Mouse (Mus musculus): ENCODE measurements around the gene Unc79. TPM values are rescaled to one million over a fixed set of nuclear protein-coding genes. Genes with fewer than 3 reads are reported as not detected.

Gene Unc79
- polyA plus RNA-seq, 1 experiment from 2014 or later = 2.6 TPM

DNA sequence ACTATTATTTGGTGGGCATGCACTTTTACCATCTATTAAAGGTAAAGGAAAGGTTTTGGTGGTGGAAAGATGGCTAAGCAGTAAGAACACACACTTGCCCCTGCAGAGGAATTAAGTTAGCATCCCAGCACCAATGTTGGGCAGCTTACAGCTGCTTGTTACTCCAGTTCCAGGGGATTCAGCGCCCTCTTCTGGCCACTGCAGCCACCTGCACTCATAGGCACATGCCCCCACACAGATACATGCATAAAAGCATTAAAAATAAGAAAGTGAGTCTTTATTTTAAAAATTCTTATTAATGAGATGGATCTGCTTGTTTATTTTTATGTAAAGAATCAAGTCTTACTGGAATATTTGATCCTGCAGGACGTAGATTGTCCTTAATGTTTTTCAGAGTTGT, 206.3 kb downstream of the Unc79 start:
- peak; percentile 75 for DNase-seq (ENCODE audit: low spot score, missing footprints)
- H3K36me3 ChIP-seq (ENCODE audit: control insufficient read depth, insufficient read depth, low read length) = no peaks in the 10 kb centered on the region
- 69% methylated on average over 2 of the region's 2 CpGs for WGBS
- no peaks in the 10 kb centered on the region for H3K9me3 ChIP-seq (ENCODE audit: control insufficient read depth, low read length)
- H3K27ac ChIP-seq (ENCODE audit: low read depth, low read length) = no peak overlapping the region
- ATAC-seq (ENCODE audit: low FRiP score) = no peak
- H3K4me3 ChIP-seq (ENCODE audit: low read depth, low read length) = no peak overlapping the region
- H3K9ac ChIP-seq (ENCODE audit: low read length) = no peak overlapping the region
- no peaks in the 10 kb centered on the region for H3K27me3 ChIP-seq (ENCODE audit: control insufficient read depth, insufficient read depth, low read length)
- H3K4me1 ChIP-seq (ENCODE audit: control insufficient read depth, insufficient read depth, low read length) = peaks cover 11% of the 10 kb centered on the region; the same call in 1 of the 2 replicates
- H3K4me2 ChIP-seq = no peak overlapping the region

DNA sequence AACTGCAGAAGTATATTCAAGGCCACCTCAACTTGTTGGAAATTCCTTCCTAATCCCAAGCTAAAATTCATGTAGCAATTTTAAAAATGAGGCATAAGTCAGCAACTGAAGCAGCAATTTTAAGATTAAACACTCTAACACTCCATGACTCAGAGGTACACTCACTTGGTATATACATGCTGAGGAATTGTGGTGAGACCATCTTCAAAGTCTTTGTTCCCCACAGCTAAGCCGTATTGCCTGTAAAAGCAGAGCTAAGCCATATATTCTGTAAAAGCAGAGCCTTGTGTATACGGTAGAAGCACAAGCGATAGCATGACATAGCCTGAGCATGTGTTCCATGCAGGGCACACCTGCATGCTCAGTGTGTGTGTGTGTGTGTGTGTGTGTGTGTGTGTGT, 206.7 kb downstream of the Unc79 start:
- no peaks in the 10 kb centered on the region for H3K27me3 ChIP-seq (ENCODE audit: control insufficient read depth, insufficient read depth, low read length)
- ATAC-seq (ENCODE audit: low FRiP score) (0 out of 2 replicates have a peak, but pooled peaks have one; percentile 30), DNase-seq (ENCODE audit: low spot score, missing footprints) (peak; percentile 85)
- 74% methylated on average over 3 of the region's 3 CpGs for WGBS
- H3K4me1 ChIP-seq (ENCODE audit: control insufficient read depth, insufficient read depth, low read length) = peaks cover 11% of the 10 kb centered on the region; the same call in 1 of the 2 replicates
- no peaks in the 10 kb centered on the region for H3K36me3 ChIP-seq (ENCODE audit: control insufficient read depth, insufficient read depth, low read length)
- no peak overlapping the region for H3K4me2 ChIP-seq
- no peak overlapping the region for H3K9ac ChIP-seq (ENCODE audit: low read length)
- H3K27ac ChIP-seq (ENCODE audit: low read depth, low read length) = no peak overlapping the region
- H3K9me3 ChIP-seq (ENCODE audit: control insufficient read depth, low read length) = no peaks in the 10 kb centered on the region
- no peak overlapping the region for H3K4me3 ChIP-seq (ENCODE audit: low read depth, low read length)

DNA sequence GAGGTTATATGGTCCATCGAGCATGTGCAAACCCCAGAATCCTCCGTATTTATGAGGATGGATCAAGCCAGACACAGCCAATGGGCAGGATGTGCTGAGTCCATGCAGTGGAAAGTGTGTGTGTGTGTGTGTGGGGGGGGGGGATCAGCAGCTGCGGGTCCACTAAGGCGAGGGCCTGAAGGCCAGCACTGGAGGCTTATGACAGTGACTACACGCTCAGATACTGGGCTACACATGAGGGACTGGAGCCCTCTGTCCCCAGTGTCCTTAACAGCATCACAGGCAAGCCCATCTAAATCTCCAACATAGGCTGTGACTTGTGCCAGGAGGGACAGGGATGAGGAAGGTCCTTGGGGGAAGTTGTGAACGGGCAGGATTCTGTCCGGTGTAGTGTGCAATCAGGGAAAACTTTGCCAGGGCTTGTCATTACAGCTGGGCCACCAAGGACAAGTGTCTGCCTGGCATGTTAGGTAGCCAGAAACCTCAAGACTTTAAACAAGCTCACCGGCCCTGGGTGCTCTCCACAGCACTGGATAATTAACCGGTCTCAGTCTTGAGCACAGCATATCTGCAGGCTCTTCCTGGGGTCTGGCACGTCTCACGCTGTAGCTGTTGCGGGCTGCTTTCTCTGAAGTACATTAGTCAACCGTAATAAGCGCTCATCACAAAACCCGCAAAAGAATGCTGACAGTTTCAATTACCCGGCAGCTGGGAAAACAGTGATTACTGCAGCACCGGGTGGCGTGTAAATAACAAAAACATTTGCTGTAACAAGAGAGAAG, 208.7 kb downstream of the Unc79 start:
- peaks cover 11% of the 10 kb centered on the region; the same call in 1 of the 2 replicates for H3K4me1 ChIP-seq (ENCODE audit: control insufficient read depth, insufficient read depth, low read length)
- H3K4me3 ChIP-seq (ENCODE audit: low read depth, low read length) = no peak overlapping the region
- H3K9ac ChIP-seq (ENCODE audit: low read length) = no peak overlapping the region
- ATAC-seq (ENCODE audit: low FRiP score) = peak; percentile 51
- no peaks in the 10 kb centered on the region for H3K36me3 ChIP-seq (ENCODE audit: control insufficient read depth, insufficient read depth, low read length)
- no peaks in the 10 kb centered on the region for H3K9me3 ChIP-seq (ENCODE audit: control insufficient read depth, low read length)
- H3K27ac ChIP-seq (ENCODE audit: low read depth, low read length) = no peak overlapping the region; the same call in 1 of the 2 replicates
- no peaks in the 10 kb centered on the region for H3K27me3 ChIP-seq (ENCODE audit: control insufficient read depth, insufficient read depth, low read length)
- WGBS = 73% methylated on average over 18 of the region's 18 CpGs
- DNase-seq (ENCODE audit: low spot score, missing footprints) = no peak
- no peak overlapping the region for H3K4me2 ChIP-seq

DNA sequence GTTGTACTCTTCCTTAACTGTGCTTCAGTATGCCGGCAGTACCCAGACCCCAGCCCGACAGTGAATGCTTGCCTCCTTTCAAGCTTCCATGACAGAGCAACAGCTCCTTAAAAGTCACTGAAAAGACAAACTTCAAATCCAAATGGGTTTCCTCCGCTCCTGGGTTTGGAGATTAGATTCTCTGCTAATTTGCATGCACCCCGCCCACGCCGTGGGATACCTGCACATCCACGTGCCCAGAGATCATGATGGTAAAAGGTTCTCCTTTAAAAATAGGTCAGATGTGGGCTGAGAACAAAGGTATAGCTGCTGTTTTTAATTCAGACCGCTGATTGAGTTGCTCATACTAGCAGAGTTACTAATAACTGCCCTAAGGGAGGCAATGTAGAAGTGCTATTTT, 210.4 kb downstream of the Unc79 start:
- H3K4me2 ChIP-seq = no peak overlapping the region
- H3K4me3 ChIP-seq (ENCODE audit: low read depth, low read length) = no peak overlapping the region
- DNase-seq (ENCODE audit: low spot score, missing footprints) = peak; percentile 75
- H3K36me3 ChIP-seq (ENCODE audit: control insufficient read depth, insufficient read depth, low read length) = no peaks in the 10 kb centered on the region
- peaks cover 14% of the 10 kb centered on the region; the same call in 1 of the 2 replicates for H3K4me1 ChIP-seq (ENCODE audit: control insufficient read depth, insufficient read depth, low read length)
- H3K27me3 ChIP-seq (ENCODE audit: control insufficient read depth, insufficient read depth, low read length) = no peaks in the 10 kb centered on the region
- no peaks in the 10 kb centered on the region for H3K9me3 ChIP-seq (ENCODE audit: control insufficient read depth, low read length)
- H3K9ac ChIP-seq (ENCODE audit: low read length) = no peak overlapping the region
- no peak overlapping the region for H3K27ac ChIP-seq (ENCODE audit: low read depth, low read length)
- no peak for ATAC-seq (ENCODE audit: low FRiP score)
- 70% methylated on average over 8 of the region's 8 CpGs for WGBS

DNA sequence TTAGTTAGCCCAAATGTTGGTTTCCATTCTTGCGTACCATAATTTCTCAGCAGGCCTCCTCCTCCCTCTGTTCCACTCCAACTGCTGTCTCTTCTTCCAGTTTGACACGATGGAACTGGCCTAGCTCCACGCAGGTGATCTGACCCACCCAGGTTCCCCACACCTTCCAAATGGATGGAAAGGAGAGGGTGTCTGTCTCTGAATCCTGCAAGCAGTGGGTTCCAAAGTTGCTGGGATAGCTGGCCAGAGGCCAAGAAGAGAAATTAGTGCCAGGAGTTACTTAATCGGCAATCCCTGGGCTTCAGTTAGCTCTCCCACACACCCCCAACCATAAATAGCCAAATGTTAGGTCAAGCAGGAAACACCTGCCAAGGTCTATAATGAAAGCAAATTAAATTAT, 212.1 kb downstream of the Unc79 start:
- Histone ChIP-seq H3K9me3 (ENCODE audit: control insufficient read depth, low read length) (no peaks in the 10 kb centered on the region), H3K4me2 (no peak overlapping the region), H3K27me3 (ENCODE audit: control insufficient read depth, insufficient read depth, low read length) (no peaks in the 10 kb centered on the region), H3K36me3 (ENCODE audit: control insufficient read depth, insufficient read depth, low read length) (no peaks in the 10 kb centered on the region), H3K4me1 (ENCODE audit: control insufficient read depth, insufficient read depth, low read length) (peaks cover 20% of the 10 kb centered on the region; the same call in 1 of the 2 replicates), H3K9ac (ENCODE audit: low read length) (no peak overlapping the region), H3K27ac (ENCODE audit: low read depth, low read length) (no peak overlapping the region), H3K4me3 (ENCODE audit: low read depth, low read length) (no peak overlapping the region)
- 89% methylated on average over 4 of the region's 4 CpGs for WGBS
- ATAC-seq (ENCODE audit: low FRiP score) = no peak
- peak; percentile 70 for DNase-seq (ENCODE audit: low spot score, missing footprints)

DNA sequence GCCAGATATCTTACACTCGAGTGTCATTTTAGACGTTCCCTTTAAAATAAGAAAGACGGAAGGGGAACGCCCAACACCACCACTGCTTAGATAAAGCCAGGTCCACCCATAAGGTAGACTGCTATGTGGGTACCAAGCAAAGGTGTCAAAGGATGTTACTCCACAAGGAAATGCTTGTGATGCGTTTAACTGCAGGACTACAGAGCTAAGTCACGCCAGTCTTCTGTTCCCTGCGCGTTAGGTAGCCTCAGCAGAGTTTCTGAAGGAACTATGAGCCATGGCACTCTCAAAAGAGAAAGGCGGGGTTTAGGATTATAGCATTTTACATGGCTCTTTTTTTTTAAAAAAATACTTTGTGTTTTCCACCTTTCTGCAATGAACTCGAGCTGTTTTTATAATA, 214.9 kb downstream of the Unc79 start:
- ATAC-seq (ENCODE audit: low FRiP score) (no peak), DNase-seq (ENCODE audit: low spot score, missing footprints) (peak; percentile 88)
- H3K4me1 ChIP-seq (ENCODE audit: control insufficient read depth, insufficient read depth, low read length) = peaks cover 20% of the 10 kb centered on the region; the same call in 1 of the 2 replicates
- H3K9me3 ChIP-seq (ENCODE audit: control insufficient read depth, low read length) = no peaks in the 10 kb centered on the region
- WGBS = 59% methylated on average over 10 of the region's 10 CpGs
- no peak overlapping the region for H3K4me3 ChIP-seq (ENCODE audit: low read depth, low read length)
- no peak overlapping the region for H3K9ac ChIP-seq (ENCODE audit: low read length)
- H3K27me3 ChIP-seq (ENCODE audit: control insufficient read depth, insufficient read depth, low read length) = no peaks in the 10 kb centered on the region
- peak overlapping the region; percentile 75 for H3K27ac ChIP-seq (ENCODE audit: low read depth, low read length)
- H3K4me2 ChIP-seq = no peak overlapping the region
- no peaks in the 10 kb centered on the region for H3K36me3 ChIP-seq (ENCODE audit: control insufficient read depth, insufficient read depth, low read length)

DNA sequence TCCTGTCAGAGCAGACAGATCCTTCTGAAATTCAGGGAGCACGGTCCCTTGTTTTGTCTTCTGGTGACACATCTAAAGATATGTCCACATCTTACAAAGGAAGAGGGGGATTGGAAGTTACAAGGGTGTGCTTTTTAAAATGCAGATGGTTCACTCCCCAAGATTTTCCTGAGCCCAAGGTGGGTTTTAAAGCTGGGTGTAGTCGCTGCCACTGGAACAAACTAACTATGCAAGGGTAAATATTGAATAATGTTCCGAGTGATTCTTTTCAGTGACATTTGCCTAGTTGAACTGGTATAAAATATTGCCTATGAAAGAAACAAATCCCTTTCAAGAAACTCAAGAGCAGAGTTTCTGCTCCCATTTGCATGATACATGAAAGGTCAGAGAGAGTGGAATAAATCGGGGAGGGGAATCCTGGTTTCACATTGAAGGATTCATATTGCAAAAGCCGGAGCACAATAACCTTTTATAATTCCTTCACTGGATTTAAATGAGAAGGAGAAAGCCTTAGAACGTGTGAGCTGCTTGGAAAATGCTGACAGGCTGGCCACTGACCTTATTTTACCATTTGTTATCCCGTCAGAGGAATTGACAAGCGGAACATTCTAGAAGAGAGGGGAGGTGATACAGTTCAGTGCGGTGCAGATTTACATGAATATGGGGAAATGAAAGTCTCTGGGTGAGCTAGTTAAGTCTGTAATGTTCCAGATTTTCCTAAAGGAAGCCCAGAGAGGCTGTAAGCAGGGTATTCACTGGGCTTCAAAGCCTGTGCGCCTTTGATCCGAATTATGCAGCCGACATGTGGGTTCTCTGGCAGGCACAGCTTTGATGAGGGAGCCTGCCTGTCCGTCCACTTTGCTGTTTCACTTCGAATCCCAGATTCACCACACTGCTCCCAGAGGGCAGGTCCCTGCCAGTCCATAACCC, 215.7 kb downstream of the Unc79 start:
- no peaks in the 10 kb centered on the region for H3K36me3 ChIP-seq (ENCODE audit: control insufficient read depth, insufficient read depth, low read length)
- H3K9me3 ChIP-seq (ENCODE audit: control insufficient read depth, low read length) = no peaks in the 10 kb centered on the region
- peak overlapping the region; percentile 75 for H3K27ac ChIP-seq (ENCODE audit: low read depth, low read length)
- peak; percentile 94 for DNase-seq (ENCODE audit: low spot score, missing footprints)
- H3K27me3 ChIP-seq (ENCODE audit: control insufficient read depth, insufficient read depth, low read length) = no peaks in the 10 kb centered on the region
- peak overlapping the region; percentile 3; the same call in 1 of the 2 replicates for H3K4me2 ChIP-seq
- H3K9ac ChIP-seq (ENCODE audit: low read length) = no peak overlapping the region
- H3K4me1 ChIP-seq (ENCODE audit: control insufficient read depth, insufficient read depth, low read length) = peaks cover 14% of the 10 kb centered on the region; the same call in 1 of the 2 replicates
- 27% methylated on average over 14 of the region's 14 CpGs for WGBS
- no peak overlapping the region for H3K4me3 ChIP-seq (ENCODE audit: low read depth, low read length)
- peak; percentile 86 for ATAC-seq (ENCODE audit: low FRiP score)

DNA sequence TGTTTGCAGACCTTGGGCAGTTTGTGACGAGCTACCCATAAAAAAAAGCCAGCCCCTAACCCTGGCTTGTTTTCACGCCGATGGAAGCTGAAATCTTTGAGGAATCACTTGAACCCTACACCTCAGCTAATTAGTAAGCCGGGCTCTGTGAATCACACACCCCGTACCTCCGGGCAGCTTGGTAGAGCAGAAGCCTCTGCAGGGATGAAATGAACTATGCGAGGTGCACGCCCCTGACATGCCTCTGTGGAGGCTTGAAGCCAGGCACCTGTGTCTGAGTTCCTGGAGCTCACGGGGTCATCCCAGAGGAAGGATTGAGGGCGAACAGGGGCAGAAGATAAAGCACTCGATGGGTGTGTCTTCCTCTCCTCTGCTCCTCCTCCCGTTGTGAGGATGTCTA, 220.2 kb downstream of the Unc79 start:
- Histone ChIP-seq H3K4me1 (ENCODE audit: control insufficient read depth, insufficient read depth, low read length) (peaks cover 8% of the 10 kb centered on the region; the same call in 1 of the 2 replicates), H3K4me2 (no peak overlapping the region), H3K27me3 (ENCODE audit: control insufficient read depth, insufficient read depth, low read length) (no peaks in the 10 kb centered on the region), H3K27ac (ENCODE audit: low read depth, low read length) (no peak overlapping the region), H3K4me3 (ENCODE audit: low read depth, low read length) (no peak overlapping the region), H3K9me3 (ENCODE audit: control insufficient read depth, low read length) (no peaks in the 10 kb centered on the region), H3K9ac (ENCODE audit: low read length) (no peak overlapping the region), H3K36me3 (ENCODE audit: control insufficient read depth, insufficient read depth, low read length) (no peaks in the 10 kb centered on the region)
- 85% methylated on average over 12 of the region's 12 CpGs for WGBS
- ATAC-seq (ENCODE audit: low FRiP score) (no peak), DNase-seq (ENCODE audit: low spot score, missing footprints) (no peak)

Data from midbrain, embryonic 11.5 days (tissue).